Mouse (Mus musculus): ENCODE measurements around the gene Nrtn. TPM values are rescaled to one million over a fixed set of nuclear protein-coding genes. Genes with fewer than 3 reads are reported as not detected.
A peak's percentile ranks its signal among the peaks of the same experiment; 100 is the strongest.

Nrtn gene
- polyA plus RNA-seq, 1 experiment from 2014 or later = 11.8 TPM

GRCm38 (mm10) chr17:56716655-56717362, 40.5 kb downstream of the Nrtn start:
- no peak; the same call in 1 of the 2 replicates for TF ChIP-seq CTCF (IDR thresholded peaks at IDR 0.05; ENCODE audit: low read depth)
- ATAC-seq (replicated peaks; ENCODE audit: low FRiP score, low read depth) = peak; percentile 93

DNA sequence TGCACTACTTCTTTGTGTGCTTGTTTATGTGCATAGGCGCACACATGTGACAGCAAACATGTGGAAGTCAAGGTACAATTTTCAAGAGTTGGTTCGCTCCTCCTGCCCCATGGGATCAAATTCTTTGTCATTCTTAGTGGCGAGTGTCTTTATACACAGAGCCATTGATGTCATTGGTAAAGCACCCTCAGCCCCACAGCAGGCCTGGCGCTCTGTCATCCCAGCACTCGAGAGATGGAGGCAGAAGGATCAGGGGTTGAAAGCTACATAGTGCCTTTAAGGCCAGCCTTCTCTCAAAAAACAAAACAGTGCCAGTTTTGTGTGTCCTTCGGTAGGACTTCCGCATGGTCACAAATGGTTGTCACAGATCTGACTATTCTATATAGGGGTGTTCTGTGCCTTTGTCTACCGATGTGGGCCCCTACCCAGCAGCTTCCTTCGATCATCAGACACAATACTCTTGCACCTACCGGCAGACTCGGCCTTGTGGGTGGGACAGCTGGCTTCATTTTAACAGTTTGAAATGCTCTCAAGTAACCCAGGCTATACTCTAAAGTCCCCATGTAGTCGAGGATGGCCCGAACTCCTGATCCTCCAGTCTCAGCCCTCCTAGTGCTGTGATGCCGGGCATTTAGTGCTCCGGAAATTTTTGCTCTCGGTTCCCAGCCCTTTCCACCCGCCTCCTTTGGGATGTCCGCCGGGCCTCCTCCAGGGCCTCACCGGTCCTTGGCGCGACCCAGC, 41.2 kb downstream of the Nrtn start:
- no peaks in the 10 kb centered on the region for H3K9me3 ChIP-seq (replicated peaks; ENCODE audit: low read length)
- H3K4me2 ChIP-seq (ENCODE audit: low read length) = peak overlapping the region; percentile 60
- DNase-seq (ENCODE audit: low spot score) (peak; percentile 22), ATAC-seq (replicated peaks; ENCODE audit: low FRiP score, low read depth) (no peak)
- H3K4me3 ChIP-seq (replicated peaks; ENCODE audit: low read depth, low read length) = peak overlapping the region; percentile 77
- peak overlapping the region; percentile 56 for H3K9ac ChIP-seq (ENCODE audit: low read depth, low read length)
- TF ChIP-seq CTCF (IDR thresholded peaks at IDR 0.05; ENCODE audit: low read depth) = no peak
- H3K27me3 ChIP-seq (ENCODE audit: insufficient read depth, low read length) = no peaks in the 10 kb centered on the region
- 23% methylated on average over 22 of the region's 22 CpGs for WGBS
- H3K4me1 ChIP-seq (replicated peaks; ENCODE audit: insufficient read depth, low read length) = peaks cover 15% of the 10 kb centered on the region
- peak overlapping the region; percentile 38 for H3K27ac ChIP-seq
- H3K36me3 ChIP-seq (ENCODE audit: insufficient read depth, low read length) = peaks cover 19% of the 10 kb centered on the region; the same call in 1 of the 2 replicates

More at GRCm38 (mm10) chr17:56716655-56717362, 40.5 kb downstream of the Nrtn start:
- peaks cover 15% of the 10 kb centered on the region for H3K4me1 ChIP-seq (replicated peaks; ENCODE audit: insufficient read depth, low read length)
- H3K4me2 ChIP-seq (ENCODE audit: low read length) = peak overlapping the region; percentile 70
- peak overlapping the region; percentile 77 for H3K4me3 ChIP-seq (replicated peaks; ENCODE audit: low read depth, low read length)
- H3K27ac ChIP-seq = peak overlapping the region; percentile 82
- H3K9me3 ChIP-seq (replicated peaks; ENCODE audit: low read length) = no peaks in the 10 kb centered on the region
- peak; percentile 98 for DNase-seq (ENCODE audit: low spot score)
- 0 out of 2 replicates have a peak, but pooled peaks cover 18% of the 10 kb centered on the region for H3K36me3 ChIP-seq (ENCODE audit: insufficient read depth, low read length)
- H3K9ac ChIP-seq (ENCODE audit: low read depth, low read length) = peak overlapping the region; percentile 88
- under 1% methylated on average over 55 of the region's 55 CpGs for WGBS
- no peaks in the 10 kb centered on the region for H3K27me3 ChIP-seq (ENCODE audit: insufficient read depth, low read length)

DNA sequence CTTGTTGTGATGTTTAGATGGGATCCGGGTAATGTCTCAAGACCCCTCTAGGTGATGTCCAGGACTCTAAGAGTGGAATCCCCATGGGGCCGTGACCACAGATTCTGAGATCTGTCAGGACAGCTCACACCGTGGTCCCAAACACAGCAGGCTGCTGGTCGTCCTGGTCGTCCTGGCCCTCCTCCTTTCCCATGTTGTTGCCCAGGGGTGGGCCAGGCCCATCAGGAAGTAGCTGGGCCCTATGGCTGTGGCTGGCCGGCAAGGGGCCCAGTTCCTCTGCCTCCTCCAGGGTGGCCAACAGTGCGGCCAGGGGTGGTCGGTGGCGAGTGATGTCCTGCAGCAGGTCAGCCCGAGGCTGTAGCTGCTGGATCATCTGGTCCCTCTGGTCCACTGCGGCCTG, 42.0 kb downstream of the Nrtn start:
- no peak overlapping the region for H3K27ac ChIP-seq
- peaks cover 24% of the 10 kb centered on the region for H3K36me3 ChIP-seq (ENCODE audit: insufficient read depth, low read length)
- H3K9ac ChIP-seq (ENCODE audit: low read depth, low read length) = no peak overlapping the region
- no peaks in the 10 kb centered on the region for H3K27me3 ChIP-seq (ENCODE audit: insufficient read depth, low read length)
- H3K4me1 ChIP-seq (replicated peaks; ENCODE audit: insufficient read depth, low read length) = peaks cover 15% of the 10 kb centered on the region
- H3K9me3 ChIP-seq (replicated peaks; ENCODE audit: low read length) = no peaks in the 10 kb centered on the region
- no peak for TF ChIP-seq CTCF (IDR thresholded peaks at IDR 0.05; ENCODE audit: low read depth)
- no peak overlapping the region for H3K4me3 ChIP-seq (replicated peaks; ENCODE audit: low read depth, low read length)
- ATAC-seq (replicated peaks; ENCODE audit: low FRiP score, low read depth) (no peak), DNase-seq (ENCODE audit: low spot score) (no peak)
- no peak overlapping the region for H3K4me2 ChIP-seq (ENCODE audit: low read length)
- 62% methylated on average over 11 of the region's 11 CpGs for WGBS

DNA sequence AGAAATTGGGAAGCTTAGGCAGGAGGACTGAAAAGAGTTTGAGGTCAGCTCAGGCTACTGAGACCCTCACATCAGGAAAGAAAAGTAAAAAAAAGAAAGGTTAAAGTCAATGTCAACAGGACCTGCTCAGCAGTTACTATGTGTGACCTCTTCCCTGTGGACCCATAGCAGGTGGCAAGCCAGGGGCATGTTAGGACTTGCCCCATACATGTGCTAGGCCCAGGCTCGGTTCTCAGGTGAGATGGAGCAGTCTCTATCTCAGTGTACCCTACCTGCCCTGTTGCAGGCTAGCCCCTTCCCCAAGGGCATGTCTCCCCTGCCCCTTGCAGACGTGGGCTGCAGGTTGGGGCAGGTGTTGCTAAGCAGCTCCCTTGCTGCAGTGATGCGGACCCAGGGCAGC, 47.6 kb downstream of the Nrtn start:
- Histone ChIP-seq H3K27ac (no peak overlapping the region), H3K4me2 (ENCODE audit: low read length) (no peak overlapping the region), H3K9ac (ENCODE audit: low read depth, low read length) (no peak overlapping the region), H3K36me3 (ENCODE audit: insufficient read depth, low read length) (peaks cover 80% of the 10 kb centered on the region), H3K9me3 (replicated peaks; ENCODE audit: low read length) (no peaks in the 10 kb centered on the region), H3K4me1 (replicated peaks; ENCODE audit: insufficient read depth, low read length) (no peaks in the 10 kb centered on the region), H3K27me3 (ENCODE audit: insufficient read depth, low read length) (no peaks in the 10 kb centered on the region), H3K4me3 (replicated peaks; ENCODE audit: low read depth, low read length) (no peak overlapping the region)
- 92% methylated on average over 3 of the region's 3 CpGs for WGBS
- DNase-seq (ENCODE audit: low spot score) (no peak), ATAC-seq (replicated peaks; ENCODE audit: low FRiP score, low read depth) (no peak)
- TF ChIP-seq CTCF (IDR thresholded peaks at IDR 0.05; ENCODE audit: low read depth) = no peak

DNA sequence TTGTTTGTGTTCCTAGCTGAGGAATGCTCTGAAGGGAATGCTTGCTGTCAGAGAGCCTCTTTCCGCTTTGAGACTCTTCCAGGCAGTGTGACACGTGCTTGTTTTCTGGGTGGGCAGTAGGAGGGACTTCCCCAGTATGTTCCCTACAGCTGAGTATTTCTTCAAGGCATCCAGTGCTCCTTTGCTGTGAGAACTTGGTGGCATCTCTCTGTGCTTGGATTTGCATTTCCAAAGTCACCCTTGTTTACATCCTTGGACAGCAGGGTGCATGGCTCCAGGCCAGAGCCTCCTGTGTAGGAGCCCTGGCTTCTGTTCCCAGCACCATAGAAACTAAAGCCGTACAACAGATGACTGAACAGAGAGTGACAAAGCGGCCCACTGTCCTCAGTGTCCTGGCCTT, 48.6 kb downstream of the Nrtn start:
- H3K9ac ChIP-seq (ENCODE audit: low read depth, low read length) = no peak overlapping the region
- ATAC-seq (replicated peaks; ENCODE audit: low FRiP score, low read depth) (no peak), DNase-seq (ENCODE audit: low spot score) (no peak)
- H3K27ac ChIP-seq = no peak overlapping the region
- H3K4me1 ChIP-seq (replicated peaks; ENCODE audit: insufficient read depth, low read length) = no peaks in the 10 kb centered on the region
- H3K4me3 ChIP-seq (replicated peaks; ENCODE audit: low read depth, low read length) = no peak overlapping the region
- no peak for TF ChIP-seq CTCF (IDR thresholded peaks at IDR 0.05; ENCODE audit: low read depth)
- H3K9me3 ChIP-seq (replicated peaks; ENCODE audit: low read length) = no peaks in the 10 kb centered on the region
- 89% methylated on average over 4 of the region's 4 CpGs for WGBS
- H3K4me2 ChIP-seq (ENCODE audit: low read length) = no peak overlapping the region
- no peaks in the 10 kb centered on the region for H3K27me3 ChIP-seq (ENCODE audit: insufficient read depth, low read length)
- H3K36me3 ChIP-seq (ENCODE audit: insufficient read depth, low read length) = peaks cover 87% of the 10 kb centered on the region

GRCm38 (mm10) chr17:56706515-56706914, 50.8 kb downstream of the Nrtn start:
- WGBS = 100% methylated on average over 1 of the region's 1 CpGs
- no peaks in the 10 kb centered on the region for H3K9me3 ChIP-seq (replicated peaks; ENCODE audit: low read length)
- ATAC-seq (replicated peaks; ENCODE audit: low FRiP score, low read depth) (no peak), DNase-seq (ENCODE audit: low spot score) (no peak)
- H3K9ac ChIP-seq (ENCODE audit: low read depth, low read length) = no peak overlapping the region
- H3K4me2 ChIP-seq (ENCODE audit: low read length) = no peak overlapping the region
- TF ChIP-seq CTCF (IDR thresholded peaks at IDR 0.05; ENCODE audit: low read depth) = no peak
- no peak overlapping the region for H3K27ac ChIP-seq
- peaks cover 93% of the 10 kb centered on the region for H3K36me3 ChIP-seq (ENCODE audit: insufficient read depth, low read length)
- H3K4me1 ChIP-seq (replicated peaks; ENCODE audit: insufficient read depth, low read length) = no peaks in the 10 kb centered on the region
- H3K27me3 ChIP-seq (ENCODE audit: insufficient read depth, low read length) = no peaks in the 10 kb centered on the region
- H3K4me3 ChIP-seq (replicated peaks; ENCODE audit: low read depth, low read length) = no peak overlapping the region
